Mouse (Mus musculus): ENCODE results near the gene Rprd1b.

- no peak for TF ChIP-seq CTCF (IDR thresholded peaks at IDR 0.05; ENCODE audit: extremely low read depth, insufficient read length, insufficient replicate concordance, low read depth, low read length)
- peak; percentile 31; the same call in 1 of the 2 replicates for TF ChIP-seq POLR2A (IDR thresholded peaks at IDR 0.05; ENCODE audit: low read depth, low read length)
Measured at GRCm38 (mm10) chr2:158178696-158179369, 150.5 kb downstream of the Rprd1b start.

Data from small intestine, adult 2 months (tissue).